Mouse (Mus musculus) myocyte (in vitro differentiated cells): ENCODE results near the gene Rassf6.

Source experiments
- MYOG ChIP-seq, 3 experiments: IDR thresholded peaks; one replicate each; pipeline ENCODE4 v1.6.1; 2011; ENCODE audit warnings: control low read depth in 2 of 3, low read depth in 2 of 3, mild to moderate bottlenecking in 2 of 3; ENCODE audit not compliant: insufficient read length in 2 of 3, control insufficient read depth in 1 of 3, insufficient read depth in 1 of 3
- POLR2A ChIP-seq: IDR thresholded peaks from one replicate; pipeline ENCODE4 v1.6.1; 2011; ENCODE audit warnings: low read depth, mild to moderate bottlenecking, control low read depth, moderate library complexity; ENCODE audit not compliant: insufficient read length
- SRF ChIP-seq: IDR thresholded peaks from one replicate; pipeline ENCODE4 v1.6.1; 2011; ENCODE audit warnings: low read depth; ENCODE audit not compliant: control insufficient read depth, insufficient read length
- TCF12 ChIP-seq: IDR thresholded peaks from one replicate; pipeline ENCODE4 v1.6.1; 2011; ENCODE audit warnings: mild to moderate bottlenecking, control low read depth; ENCODE audit not compliant: poor library complexity, insufficient read depth, severe bottlenecking
- TCF3 ChIP-seq: IDR thresholded peaks from one replicate; pipeline ENCODE4 v1.6.1; 2011; ENCODE audit warnings: low read depth, control low read depth; ENCODE audit not compliant: insufficient read length
- USF1 ChIP-seq: IDR thresholded peaks from one replicate; pipeline ENCODE4 v1.6.1; 2011; ENCODE audit warnings: low read depth, mild to moderate bottlenecking, control low read depth, moderate library complexity

GRCm38 (mm10) chr5:90652724-90653123 lies 12.3 kb upstream of the Rassf6 start:
- TF ChIP-seq POLR2A (no peak), USF1 (no peak), SRF (no peak), TCF12 (no peak), MYOG (IDR thresholded peaks at IDR 0.05; ENCODE audit: control insufficient read depth in 1 of 3, insufficient read depth in 1 of 3, insufficient read length in 2 of 3, low read depth in 2 of 3) (no peak), TCF3 (no peak)
